Mouse (Mus musculus) thymus, postnatal 36 days (tissue): ENCODE data around the gene Atg101.
A peak's percentile ranks its signal among the peaks of the same experiment; 100 is the strongest.
"Not testable (repeated sequence)": the region's sequence is repeated elsewhere in the genome, so short reads cannot be mapped to it uniquely, and the experiment has no call there.

ENCODE experiments used
- DNase-seq, 2 experiments: peaks; one replicate each; pipeline ENCODE4 v3.0.0; 2022; ENCODE audit warnings: mixed read lengths in 2 of 2

Atg101 gene

DNA sequence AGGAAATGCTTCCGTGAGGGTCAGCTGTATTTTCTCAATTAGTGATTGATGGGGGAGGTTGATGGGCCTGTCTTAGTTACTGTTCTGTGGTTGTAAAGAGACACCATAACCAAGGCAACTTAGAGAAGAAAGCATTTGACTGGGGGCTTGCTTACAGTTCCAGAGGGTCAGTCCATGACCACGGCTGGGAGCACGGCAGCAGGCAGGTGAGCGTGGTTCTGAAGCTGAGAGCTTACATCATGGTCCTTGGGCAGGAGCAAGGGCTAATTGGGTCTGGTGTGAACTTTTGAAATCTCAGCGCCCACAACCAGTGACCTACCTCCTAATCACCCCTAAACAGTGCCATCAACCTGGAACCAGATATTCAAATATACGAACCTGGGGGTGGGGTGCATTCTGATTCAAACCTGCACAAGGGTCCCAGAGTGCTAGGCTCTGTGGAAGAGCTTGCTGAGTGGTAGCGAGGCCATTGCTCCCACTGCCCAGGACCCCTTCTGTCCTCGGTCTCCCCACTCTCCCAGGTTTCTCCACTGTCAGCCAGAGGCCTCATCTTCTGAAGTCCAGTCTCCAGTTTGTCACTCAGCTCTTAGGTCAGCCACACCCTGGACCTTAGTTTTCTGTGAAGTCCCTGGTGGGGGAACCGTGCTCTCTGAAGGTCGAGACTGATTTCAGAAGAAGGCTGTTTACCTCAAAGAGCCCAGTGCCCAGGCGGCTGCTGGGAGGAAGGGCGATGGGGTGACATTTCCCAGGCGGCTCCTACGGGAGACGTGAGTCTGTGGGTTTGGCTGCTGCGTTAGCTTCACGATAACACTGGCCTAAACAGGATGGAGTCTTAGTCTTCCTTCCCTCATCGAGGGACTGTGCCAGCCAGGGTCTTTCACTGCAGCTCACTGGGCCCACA is 33.1 kb downstream of the Atg101 start:
- no peak for DNase-seq

DNA sequence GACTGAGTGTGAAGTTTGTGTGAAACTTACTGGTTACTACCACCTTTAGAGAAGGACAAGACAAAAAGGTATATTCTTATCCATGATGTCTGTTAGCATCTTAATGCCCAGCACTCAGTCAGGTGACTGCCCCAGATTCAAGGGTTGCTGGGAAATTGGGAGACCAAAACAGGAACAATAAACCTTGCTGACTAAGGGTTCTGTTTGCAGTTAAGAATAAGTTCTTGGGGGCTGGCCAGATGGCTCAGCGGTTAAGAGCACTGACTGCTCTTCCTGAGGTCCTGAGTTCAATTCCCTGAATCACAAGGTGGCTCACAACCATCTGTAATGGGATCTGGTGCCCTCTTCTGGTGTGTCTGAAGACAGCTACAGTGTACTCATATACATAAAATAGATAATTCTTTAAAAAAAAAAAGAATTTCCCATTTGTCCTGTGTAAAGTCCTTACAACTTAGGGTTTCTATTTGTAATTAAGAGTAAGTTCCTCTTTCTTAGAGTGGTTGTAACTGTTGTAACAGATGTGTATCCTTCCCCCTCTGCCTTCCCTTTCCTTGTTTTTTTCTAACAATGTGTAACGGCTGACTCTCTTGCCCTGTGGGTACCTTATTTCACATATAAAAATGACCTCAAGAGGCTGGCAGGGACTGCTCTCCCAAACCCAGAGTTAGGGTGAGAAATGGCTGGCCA is 33.9 kb downstream of the Atg101 start:
- no peak for DNase-seq

DNA sequence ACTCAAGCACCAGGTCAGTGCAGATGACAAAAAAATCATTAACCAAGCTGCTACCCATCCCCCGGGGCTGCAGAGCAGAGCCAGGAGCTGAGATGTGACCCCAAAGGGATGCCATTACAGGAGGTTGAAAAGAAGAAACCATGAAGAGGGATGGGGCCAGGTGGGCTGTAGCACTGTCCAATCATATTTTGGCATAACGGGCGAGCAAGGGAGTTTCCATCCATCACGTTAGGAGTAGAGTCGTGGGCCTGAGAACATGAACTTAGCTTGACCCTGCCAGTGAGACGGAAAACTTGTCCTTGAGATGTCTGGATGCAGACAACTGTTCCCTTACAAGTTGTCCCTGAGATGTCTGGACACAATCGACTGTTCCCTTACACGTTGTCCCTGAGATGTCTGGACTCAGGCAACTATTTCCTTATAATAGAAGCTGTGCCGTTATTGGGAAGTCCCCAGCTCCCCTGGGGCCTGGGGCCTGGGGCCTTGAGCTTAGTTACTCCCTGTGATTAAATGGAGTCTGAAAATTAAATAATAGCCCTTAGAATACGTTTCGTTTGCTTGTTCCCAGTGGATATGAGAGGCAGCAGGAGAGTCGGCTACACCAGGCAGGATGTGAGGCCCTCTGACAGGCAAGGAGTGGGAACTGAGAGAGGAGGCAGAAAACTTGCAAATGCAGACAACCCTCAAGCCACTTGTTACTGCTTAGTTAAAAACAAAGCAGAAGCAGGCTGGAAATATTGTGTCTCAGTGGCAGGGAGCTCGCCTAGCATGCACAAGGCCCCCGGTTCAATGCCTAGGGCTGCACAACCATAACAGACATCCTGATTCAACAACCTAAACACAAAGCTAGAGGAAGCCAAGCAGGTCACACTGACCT is 35.1 kb downstream of the Atg101 start:
- no peak for DNase-seq

DNA sequence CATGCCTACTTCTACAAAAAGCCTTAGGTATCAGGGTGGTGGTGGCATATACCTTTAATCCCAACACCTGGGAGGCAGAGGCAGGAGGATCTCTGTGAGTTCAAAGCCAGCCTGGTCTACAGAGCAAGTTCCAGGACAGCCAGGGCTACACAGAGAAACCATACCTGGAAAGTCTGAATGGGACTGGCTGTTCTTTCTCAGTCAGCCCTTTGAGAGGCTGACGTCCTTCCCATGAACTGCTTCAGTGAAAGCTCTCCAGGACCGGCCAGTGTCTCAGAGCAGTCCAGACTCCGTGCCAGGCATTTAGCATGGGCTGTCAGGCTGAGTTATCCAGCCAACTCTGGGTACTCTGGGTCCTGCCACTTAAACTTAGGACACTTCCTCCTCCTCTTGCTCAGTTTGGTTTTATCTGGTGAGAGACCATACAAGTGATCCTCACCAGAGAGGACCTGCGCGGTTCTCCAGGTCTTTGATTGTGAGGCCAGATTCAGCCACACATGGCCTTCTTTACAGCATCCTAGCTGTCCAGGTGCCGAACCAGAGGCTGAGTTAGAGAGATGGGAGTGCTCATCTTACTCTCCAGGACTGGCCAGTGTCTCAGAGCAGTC is 36.0 kb downstream of the Atg101 start:
- no peak for DNase-seq

DNA sequence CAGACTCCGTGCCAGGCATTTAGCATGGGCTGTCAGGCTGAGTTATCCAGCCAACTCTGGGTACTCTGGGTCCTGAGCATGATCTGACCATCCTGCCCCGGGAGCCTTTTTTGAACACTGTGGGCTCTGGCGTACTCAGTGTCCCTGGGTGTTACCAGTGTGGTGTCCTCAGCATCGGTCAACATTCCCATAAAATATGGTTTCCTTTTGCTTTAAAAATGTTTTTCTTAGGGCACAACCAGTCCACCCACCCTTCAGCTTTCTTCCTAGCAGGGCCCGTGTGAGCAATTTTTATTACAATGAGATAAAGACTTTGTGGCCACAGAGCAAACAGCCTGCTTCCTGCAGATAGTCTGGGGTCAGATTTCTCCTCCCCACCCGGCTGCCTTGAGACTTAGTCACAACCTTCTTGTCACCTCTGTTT is 36.6 kb downstream of the Atg101 start:
- no peak for DNase-seq

DNA sequence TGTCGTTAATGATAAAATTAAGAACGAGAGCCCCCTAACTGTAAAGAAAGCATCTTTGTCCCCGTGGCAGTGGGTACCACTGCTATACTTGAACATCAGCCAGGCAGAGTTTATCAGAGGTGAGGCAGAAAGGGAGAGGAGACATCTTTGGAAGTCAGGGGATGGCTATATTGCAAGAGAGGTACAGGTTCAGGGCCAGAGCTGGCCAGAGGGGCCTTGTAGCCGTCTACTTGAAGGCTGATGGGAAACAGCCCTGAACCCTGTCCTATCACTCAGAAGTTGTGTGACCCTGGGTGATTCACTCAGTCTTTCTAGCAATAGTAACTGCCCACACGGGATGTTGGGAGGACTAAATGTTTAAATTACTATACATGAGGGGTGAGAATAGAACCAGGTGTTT is 37.1 kb downstream of the Atg101 start:
- DNase-seq = no peak

DNA sequence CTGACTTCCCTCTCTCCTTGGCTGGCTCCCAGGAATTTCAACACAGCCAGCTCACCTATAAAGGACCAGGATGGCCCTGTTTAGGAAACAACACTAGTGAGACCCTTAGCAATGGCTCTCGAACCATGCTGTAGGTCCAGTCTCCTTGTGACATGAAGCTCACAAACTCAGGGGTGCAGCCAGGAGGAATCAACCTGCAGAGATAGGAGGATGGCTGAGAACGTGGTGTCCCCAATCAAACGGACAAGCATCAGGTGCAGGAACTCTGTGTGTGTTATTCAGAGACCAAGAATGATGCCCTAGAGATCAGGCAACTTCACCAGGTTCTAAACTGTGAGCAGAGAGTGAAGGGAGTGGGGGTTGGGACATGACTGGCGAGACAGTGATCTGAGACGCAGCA is 38.0 kb downstream of the Atg101 start:
- no peak for DNase-seq

DNA sequence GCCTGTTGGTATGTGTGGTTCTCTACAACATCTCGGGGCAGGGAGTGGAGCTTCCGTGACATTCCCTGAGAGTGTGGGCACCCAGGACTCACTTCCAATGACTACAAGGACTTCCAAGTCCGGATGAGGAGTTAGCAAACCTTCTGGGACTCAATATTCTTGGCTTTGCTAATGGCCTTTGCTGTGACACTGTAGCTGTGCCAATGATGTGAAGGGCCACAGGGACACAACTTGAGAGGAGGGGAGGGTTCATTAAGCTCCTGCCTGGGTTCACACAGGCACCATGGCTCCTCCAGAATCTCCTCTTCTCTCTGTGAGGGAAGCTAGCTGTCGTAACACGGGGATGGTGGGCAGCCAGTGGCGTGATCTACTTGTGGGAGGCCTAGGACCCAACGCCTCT is 38.6 kb downstream of the Atg101 start:
- no peak for DNase-seq

DNA sequence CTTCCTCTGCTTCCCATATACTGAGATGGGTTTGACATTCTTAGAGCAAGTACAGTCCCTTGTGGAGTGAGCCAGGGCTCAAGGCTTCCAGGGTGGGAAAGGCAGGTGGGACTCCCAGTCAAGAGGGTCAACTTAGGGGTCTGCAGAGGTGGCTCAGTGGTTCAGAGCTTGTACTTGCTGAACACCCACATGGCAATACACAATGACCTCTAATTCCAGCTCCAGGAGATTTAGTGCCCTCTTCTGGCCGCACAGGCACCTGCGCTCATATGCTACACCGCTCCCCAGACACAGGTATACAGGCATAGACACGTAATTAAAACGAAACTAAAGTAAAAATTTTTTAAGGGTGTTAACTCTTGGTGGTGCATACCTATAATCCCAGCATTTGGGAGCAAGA is 39.4 kb downstream of the Atg101 start:
- no peak for DNase-seq

DNA sequence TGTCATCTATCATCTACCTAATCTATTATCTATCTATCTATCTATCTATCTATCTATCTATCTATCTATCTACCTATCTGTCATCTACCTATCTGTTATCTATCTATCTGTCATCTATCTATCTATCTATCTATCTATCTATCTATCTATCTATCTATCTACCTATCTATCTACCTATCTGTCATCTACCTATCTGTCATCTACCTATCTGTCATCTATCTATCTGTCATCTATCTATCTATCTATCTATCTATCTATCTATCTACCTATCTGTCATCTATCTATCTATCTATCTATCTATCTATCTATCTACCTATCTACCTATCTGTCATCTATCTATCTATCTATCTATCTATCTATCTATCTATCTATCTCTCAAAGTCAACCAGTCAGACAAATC is 40.3 kb downstream of the Atg101 start:
- not testable (repeated sequence) for DNase-seq

DNA sequence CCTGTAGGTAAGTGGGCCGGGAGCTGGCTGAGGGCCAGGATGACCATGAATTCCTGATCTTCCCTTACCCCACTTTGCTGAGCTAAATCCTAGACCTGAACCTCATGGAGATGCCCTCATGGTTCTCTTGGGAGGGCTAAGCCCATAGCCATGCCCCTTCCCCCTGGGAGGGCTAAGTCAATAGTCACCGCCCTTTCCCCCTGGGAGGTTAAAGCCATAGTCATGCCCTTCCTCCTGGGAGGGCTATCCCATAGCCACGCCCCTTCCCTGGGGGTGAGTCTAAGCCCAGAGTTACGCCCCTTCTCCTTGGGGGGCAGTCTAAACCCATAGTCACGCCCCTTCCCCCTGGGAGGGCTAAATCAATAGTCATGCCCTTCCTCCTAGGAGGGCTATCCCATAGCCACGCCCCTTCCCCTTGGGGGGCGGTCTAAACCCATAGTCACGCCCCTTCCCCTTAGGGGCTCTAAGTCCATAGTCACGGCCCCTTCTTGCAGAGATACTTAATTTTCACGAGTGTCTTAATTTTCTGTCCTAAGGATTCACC is 42.0 kb downstream of the Atg101 start:
- no peak for DNase-seq

DNA sequence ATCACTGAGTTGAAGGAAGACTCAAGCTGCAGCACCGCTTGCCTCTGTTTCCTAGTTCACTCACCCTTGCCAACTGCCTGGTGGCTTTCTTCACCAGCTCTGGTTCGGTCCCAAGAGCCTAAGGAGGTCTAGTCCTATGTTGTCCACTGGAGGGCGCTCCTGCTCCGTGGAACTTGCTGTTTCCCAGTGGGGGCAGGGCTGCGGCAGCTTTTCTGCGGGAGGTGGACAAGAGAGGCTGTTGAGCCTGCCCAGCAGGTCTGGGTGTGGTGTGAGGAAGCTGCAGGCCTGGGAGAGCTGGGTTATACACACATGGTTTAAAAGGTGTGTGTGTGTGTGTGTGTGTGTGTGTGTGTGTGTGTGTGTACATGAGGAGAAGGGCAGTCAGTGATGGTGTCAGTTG is 43.2 kb downstream of the Atg101 start:
- DNase-seq = peak; percentile 41 to 45

DNA sequence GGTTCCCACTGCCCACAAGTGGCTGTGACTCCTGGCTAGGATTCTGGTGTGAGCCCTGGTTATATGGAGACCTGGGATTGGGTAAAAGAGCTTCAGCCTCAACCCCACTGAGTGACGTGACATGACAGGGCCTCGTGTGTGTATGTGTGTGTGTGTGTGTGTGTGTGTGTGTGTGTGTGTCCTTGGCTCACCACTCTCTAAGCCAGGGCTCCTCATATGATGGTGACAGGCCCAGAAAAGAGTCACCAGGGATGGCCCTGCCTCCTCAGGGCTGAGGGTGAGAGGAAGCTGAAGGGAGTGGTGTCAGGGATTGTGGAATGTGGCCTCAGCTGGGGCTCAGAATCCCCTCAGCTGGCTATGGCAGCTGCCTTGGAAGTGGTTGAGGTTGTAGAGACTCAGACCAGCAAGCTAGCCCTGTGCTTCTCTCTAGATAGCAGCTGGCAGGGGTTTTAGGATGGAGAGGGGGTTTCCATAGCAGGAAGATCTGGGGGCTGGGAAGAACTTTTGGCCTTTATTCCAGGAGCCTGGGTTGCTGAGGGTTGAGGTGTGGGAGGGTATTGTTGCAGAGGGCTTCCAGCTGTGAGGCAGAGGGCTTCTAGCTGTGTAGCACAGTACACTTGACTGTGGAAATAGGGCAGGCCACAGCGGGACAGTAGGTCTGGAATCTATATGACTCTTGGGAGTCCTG is 44.9 kb downstream of the Atg101 start:
- DNase-seq = no peak

DNA sequence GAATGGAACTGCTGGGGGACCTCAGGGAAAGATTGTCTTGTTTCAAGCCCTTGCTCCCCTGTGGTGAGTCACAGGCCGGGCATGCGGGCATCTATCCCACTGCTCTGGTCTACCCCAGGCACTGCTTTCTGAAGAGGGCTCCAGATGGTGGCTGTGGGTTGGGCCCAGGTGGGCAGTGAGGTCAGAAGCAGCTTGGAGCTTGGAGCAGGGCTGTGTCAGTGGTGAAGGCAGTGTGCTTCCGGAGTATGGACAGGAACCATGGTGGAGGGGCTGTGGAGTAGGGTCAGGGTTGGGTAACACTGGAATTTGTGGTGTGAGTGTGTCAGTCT is 45.5 kb downstream of the Atg101 start:
- DNase-seq = no peak

DNA sequence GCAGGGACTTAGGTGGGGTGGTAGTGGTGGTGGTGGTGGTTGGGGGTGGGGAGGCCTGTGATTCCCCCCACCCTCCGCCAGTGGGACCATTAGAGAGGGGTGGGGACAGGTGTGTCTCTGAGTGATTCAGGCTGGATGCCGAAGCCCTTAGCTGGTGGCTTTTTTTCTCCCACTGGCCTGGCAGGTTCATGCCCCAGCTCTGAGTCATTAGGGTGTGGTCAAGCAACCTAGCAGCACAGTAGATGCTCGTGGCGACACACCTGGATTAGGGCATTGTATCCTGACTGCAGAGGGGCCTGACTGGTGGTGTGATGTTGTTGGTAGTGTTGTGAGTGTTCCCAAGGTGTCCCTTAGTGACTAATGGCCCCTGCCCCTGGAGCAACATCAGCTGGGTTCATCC is 47.0 kb downstream of the Atg101 start:
- DNase-seq = no peak

DNA sequence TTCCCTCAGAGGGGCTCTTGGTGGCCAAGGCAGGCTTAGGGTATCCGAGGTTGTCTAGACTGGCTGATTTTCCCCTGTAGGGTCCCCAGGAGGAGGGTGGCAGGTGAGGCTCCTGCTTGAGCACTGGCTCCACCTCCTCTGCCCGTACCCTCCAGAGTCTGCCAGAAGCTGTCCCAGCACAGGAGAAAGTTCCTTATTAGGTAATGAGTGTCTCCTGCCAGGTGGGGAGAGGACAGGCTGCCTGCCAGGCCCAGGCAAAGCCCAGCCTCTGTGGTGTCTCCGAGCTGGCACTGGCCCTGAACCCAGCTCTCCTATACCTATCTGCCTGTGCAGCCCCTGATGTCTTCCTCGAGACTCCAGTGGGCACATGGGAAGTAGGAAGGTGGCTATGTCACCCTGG is 48.3 kb downstream of the Atg101 start:
- DNase-seq = no peak

DNA sequence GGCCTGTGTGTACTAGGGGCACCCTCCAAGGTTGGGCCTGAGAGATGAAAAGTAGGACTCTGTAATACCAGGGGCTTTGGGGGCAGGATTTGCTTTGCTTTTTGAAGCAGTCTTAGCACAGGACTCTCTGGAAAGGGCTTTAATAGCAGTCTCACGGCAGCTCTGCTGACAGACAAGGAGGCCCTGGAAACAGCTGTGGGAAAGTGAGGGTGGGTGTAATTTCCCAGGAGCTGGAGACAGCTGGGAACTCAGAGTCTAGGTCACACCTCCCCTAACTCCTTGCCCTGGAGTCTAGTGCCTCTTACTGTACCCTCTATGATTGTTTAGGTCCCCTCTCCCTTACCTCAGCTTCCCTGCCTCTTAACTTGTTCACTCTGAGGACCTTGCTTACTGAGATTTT is 49.1 kb downstream of the Atg101 start:
- DNase-seq = no peak

DNA sequence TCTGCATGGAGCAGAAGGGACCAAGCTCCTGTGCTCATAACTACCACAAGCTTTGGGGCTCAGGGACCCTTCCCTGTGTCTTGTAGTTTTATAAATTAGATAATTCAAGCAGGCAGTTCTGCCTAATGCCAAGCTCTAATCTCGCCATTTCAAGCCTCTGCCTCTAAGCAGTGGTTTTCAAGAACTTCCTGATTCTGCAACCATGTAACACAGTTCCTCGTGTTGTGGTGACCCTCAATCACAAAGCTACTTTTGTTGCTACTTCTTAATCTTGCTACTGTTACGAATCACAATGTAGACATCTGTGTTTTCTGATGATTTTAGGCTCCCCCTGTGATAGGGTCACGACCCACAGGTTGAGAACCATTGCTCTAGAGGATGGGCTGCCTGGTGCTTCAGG is 49.6 kb downstream of the Atg101 start:
- no peak for DNase-seq

DNA sequence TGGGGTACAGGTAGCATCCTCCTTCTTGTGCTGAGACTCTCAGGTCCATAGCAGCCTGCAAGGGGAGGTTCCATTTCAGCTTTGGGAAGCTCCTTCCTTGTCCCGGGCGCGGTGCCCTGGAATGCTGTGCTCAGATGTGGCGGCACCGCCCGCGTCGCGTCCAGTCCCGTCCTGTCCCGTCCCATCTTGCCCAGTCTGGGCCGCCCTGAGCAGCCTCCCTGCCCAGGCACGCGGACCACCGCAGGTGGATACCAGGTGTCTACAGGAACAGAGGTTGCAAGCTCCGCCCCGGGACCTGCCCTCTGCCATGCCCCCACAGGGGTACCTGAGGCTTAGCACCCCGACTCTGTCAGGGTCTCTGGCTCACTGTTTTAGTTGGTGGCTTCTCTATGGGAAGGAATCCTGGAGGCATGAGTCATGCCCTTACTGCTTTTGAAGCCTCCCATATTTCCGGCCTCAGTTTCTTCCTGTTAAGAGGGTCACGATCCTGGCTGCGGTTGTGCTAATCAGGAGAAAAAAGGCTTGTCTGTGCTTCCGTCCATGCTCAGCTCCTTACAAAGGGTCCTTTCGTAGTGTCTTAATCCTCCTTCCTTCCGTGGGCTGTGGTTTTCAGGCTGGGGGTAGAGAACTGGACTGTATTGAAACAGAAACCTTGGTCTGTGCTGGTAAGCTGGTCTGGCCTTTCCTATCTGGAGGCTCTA is 52.6 kb downstream of the Atg101 start:
- DNase-seq = no peak

DNA sequence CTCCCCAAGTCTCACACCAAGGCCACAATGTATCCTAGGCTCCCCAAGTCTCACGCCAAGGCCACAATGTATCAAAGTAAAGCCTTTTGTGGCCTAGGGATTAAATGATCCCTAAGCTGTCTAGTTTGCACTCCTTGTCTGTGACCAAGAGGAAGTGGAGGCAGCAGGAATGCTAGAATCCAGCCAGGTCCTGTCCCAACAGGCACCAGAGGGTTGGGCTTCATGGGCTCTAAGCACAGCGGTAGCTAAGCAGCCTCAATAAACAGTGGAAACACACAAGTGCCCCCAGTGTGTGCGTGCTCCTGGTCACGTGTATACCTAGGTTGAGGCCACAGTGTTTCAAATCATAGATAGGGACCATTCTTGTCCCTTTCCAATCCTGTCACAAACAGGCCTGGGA is 54.3 kb downstream of the Atg101 start:
- no peak for DNase-seq

DNA sequence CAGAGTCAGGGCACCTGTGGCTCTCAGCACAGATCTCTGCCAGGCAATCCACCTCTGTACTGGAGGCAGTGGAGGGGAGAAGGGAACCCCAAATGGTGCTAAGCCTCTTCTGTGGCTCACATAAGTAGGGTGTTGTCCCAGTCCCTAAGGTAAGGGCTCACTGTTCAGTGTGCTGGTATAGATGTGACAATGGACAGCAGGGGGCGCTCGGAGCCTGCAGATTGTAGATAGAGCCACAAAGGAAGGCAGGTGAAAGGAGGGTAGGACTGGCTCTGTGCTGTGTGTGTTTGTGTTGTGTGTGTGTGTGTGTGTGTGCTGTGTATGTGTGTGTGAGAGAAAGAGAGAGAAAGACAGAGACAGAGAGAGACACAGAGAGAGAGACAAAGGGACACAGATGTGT is 55.5 kb downstream of the Atg101 start:
- peak; percentile 74 to 78 for DNase-seq
